Mouse (Mus musculus) adipocyte (in vitro differentiated cells): Measurements from ENCODE around the gene Ranbp1.
"Not testable (repeated sequence)": the region's sequence is repeated elsewhere in the genome, so short reads cannot be mapped to it uniquely, and the experiment has no call there.

Source experiments
- DNase-seq: peaks from one replicate; pipeline ENCODE4 v3.0.0-alpha.2; 2016; ENCODE audit warnings: low spot score

Gene Ranbp1

DNA sequence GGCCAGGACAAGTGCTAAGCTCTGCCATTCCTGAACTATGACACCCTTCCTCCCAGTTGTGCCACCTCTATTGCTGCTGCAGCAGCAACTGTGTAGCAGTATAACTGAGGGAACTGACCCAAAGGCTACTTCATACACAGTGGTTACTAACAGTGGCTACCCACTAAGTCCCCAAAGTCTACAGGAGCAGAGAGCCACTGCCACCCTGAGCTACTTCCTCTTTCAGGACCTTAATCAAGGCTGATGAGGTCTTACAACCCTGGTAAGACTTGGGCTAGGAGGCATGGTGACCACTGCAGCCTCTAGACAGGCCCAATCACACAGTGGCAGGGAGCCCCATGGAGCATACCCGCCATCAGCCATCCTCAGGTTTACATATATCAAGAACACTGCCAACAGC is 46.5 kb downstream of the Ranbp1 start:
- DNase-seq: peak; percentile 72

DNA sequence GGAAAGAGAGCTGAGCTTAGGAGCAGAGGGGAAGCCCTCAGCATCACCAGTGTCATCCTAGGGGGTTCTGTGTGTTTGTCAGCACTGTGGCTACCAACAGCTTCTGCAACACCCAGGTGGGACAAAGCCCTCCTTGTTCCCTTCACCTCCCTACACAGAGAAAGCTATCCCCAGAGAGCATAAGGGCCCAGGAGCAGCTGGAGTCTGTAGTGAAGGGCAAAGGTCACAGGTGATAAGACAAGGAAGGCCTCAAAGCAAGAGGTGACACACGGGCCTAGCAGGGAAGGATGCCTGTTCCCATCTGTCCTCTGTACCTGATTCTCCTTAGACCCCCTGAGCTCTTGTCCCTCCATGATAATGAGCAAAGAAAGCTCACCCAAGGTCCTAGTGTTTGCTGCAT is 46.9 kb downstream of the Ranbp1 start:
- no peak for DNase-seq

DNA sequence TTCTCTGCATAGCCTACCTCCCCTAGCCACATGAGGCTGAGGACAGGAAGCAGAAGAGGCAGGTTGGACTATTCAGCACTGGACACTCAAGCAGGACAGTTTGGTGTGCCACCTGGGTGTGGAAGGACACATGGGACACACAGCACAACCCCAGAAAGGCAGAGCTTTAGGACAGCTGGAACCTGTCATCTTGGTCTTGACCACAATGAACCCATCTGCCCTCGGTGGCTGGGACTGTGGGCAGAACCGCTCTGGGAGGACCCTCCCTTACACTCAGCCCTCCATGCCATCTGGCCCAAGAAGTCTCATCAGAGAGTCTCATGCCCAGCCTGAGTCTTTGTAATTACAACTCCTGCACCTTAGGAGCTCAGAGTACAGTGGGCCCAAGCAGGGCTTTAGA is 48.5 kb downstream of the Ranbp1 start:
- no peak for DNase-seq

DNA sequence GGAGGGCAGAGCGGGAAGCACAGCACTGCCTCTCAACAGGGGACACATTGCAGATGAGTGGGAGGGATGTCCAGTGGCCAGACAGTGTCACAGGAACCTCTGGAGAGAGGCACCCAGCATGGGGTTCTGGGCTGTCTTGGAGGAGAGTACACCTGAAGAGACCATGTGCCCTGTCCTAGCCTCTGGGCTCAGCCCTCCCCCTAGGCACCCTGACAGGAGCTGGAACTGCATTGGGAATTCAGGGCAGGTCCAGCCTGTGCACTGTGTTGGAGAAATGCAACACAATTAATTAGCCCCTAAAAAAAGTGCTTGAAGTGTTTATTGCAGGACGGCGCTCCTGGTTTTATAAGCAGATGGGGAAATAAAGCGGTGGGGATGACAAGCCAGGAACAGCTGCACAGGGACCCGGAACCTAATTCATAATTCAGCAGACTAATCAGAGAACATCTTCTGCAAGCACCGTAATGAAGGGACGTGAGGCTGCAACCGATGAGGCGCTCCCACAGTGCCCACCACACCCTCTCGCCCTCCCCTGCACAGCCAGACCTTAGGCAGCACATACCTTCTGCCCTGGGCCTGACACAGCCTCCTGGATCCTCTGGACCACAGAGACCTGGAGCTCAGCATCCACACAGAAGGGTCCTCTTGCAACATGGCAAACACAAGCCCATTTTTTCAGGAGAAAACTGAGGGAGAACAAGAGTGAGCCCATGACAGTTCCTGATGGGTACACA is 50.0 kb downstream of the Ranbp1 start:
- no peak for DNase-seq

DNA sequence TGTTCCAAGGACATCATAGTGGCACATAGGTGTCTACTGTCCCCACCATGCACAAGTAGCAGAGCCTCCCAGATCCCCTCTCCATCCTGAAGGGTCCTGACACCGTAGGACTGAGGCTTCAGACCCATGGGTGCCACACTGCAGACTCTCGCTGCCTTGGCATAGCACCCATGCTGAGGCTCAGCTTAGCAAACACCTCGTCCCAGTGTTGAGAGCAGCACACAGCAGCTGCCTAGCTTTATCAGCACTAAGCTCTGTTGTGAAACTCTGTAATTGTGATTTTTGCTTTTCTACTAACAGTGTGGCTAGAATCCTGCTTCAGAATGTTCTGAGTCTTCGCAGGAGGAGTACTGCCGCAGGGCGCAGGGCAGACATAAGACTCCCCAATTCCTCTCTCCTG is 50.7 kb downstream of the Ranbp1 start:
- no peak for DNase-seq

GRCm38 (mm10) chr16:18195561-18195960 is 53.0 kb downstream of the Ranbp1 start:
- DNase-seq: not testable (repeated sequence)

- peak; percentile 22 for DNase-seq
Observed at GRCm38 (mm10) chr16:18195068-18195467, 53.5 kb downstream of the Ranbp1 start.

- DNase-seq: no peak
Observed at GRCm38 (mm10) chr16:18194208-18194985, 54.1 kb downstream of the Ranbp1 start.

- DNase-seq: peak; percentile 55
Observed at GRCm38 (mm10) chr16:18191006-18191405, 57.5 kb downstream of the Ranbp1 start.
